Mouse (Mus musculus) embryonic facial prominence, embryonic 12.5 days (tissue): ENCODE measurements around the gene Sugp2. TPM values are rescaled to one million over a fixed set of nuclear protein-coding genes. Genes with fewer than 3 reads are reported as not detected.

Experiments used
- ATAC-seq: fragments of 200-750 bp; cut with Nextera tagmentation; 2 replicates; pipeline ENCODE4 v1.8.0; 2017; ENCODE audit not compliant: insufficient number of reproducible peaks, insufficient read depth, low FRiP score, low TSS enrichment
- H3K27ac ChIP-seq: fragments of 300-500 bp; sonication (generic); 2 replicates; pipeline ENCODE4 v1.5.1; 2016; ENCODE audit warnings: mild to moderate bottlenecking
- H3K27me3 ChIP-seq: fragments of 300-500 bp; sonication (generic); 2 replicates; pipeline ENCODE4 v1.6.1; 2016; ENCODE audit warnings: mild to moderate bottlenecking, moderate library complexity
- H3K36me3 ChIP-seq: fragments of 300-500 bp; sonication (generic); 2 replicates; pipeline ENCODE4 v1.6.1; 2016; ENCODE audit warnings: mild to moderate bottlenecking
- H3K4me1 ChIP-seq: fragments of 300-500 bp; sonication (generic); 2 replicates; pipeline ENCODE4 v1.6.1; 2016
- H3K4me2 ChIP-seq: fragments of 300-500 bp; sonication (generic); replicated peaks from 2 replicates; pipeline ENCODE4 v1.6.1; 2016; ENCODE audit warnings: mild to moderate bottlenecking, moderate library complexity
- H3K4me3 ChIP-seq: fragments of 300-500 bp; sonication (generic); 2 replicates; pipeline ENCODE4 v1.5.1; 2016; ENCODE audit warnings: mild to moderate bottlenecking
- H3K9ac ChIP-seq: fragments of 300-500 bp; sonication (generic); 2 replicates; pipeline ENCODE4 v1.6.1; 2016; ENCODE audit warnings: mild to moderate bottlenecking, moderate library complexity
- H3K9me3 ChIP-seq: fragments of 300-500 bp; sonication (generic); 2 replicates; pipeline ENCODE4 v1.6.1; 2016; ENCODE audit warnings: mild to moderate bottlenecking, moderate library complexity
- WGBS: fragments of 180-500 bp; shearing (Covaris S2); methylation state at CpG from one replicate; pipeline ENCODE4 v1.1.7; 2016; 5-methylcytosine and 5-hydroxymethylcytosine counted together
- polyA plus RNA-seq: library from polyadenylated mRNA; unstranded; fragments of >200 nt; fragmentation: Nextera tagmentation; extraction: Ambion mirVana; gene quantifications from 2 replicates; pipeline ENCODE4 v1.2.1, GENCODE M21; 2016

The Sugp2 gene
- polyA plus RNA-seq, 1 experiment from 2014 or later, result 47.5 TPM

GRCm38 (mm10) chr8:70283136-70284077 is 49.4 kb downstream of the Sugp2 start:
- Histone ChIP-seq H3K9ac (peak overlapping the region; percentile 91), H3K4me1 (peaks cover 14% of the 10 kb centered on the region), H3K9me3 (no peaks in the 10 kb centered on the region; the same call in 1 of the 2 replicates), H3K27ac (peak overlapping the region; percentile 75), H3K36me3 (peaks cover 38% of the 10 kb centered on the region), H3K4me3 (peak overlapping the region; percentile 86), H3K4me2 (peak overlapping the region; percentile 86), H3K27me3 (no peaks in the 10 kb centered on the region)
- WGBS, result under 1% methylated on average over 55 of the region's 55 CpGs
- peak; percentile 62 for ATAC-seq

- peaks cover 14% of the 10 kb centered on the region for H3K4me1 ChIP-seq
- 82% methylated on average over 5 of the region's 5 CpGs for WGBS
- H3K4me3 ChIP-seq, result no peak overlapping the region
- H3K36me3 ChIP-seq, result peaks cover 48% of the 10 kb centered on the region
- H3K27ac ChIP-seq, result no peak overlapping the region
- H3K9ac ChIP-seq, result no peak overlapping the region
- H3K27me3 ChIP-seq, result no peaks in the 10 kb centered on the region
- H3K9me3 ChIP-seq, result no peaks in the 10 kb centered on the region; the same call in 1 of the 2 replicates
- no peak for ATAC-seq
- H3K4me2 ChIP-seq, result peak overlapping the region; percentile 86
Observed at GRCm38 (mm10) chr8:70284421-70284820, 50.4 kb downstream of the Sugp2 start.

- H3K4me3 ChIP-seq, result no peak overlapping the region
Observed at GRCm38 (mm10) chr8:70285304-70285703, 51.3 kb downstream of the Sugp2 start.

GRCm38 (mm10) chr8:70286737-70287136 is 52.7 kb downstream of the Sugp2 start:
- Histone ChIP-seq H3K27ac (no peak overlapping the region), H3K36me3 (peaks cover 70% of the 10 kb centered on the region), H3K4me1 (peaks cover 14% of the 10 kb centered on the region), H3K4me3 (no peak overlapping the region), H3K9me3 (no peaks in the 10 kb centered on the region; the same call in 1 of the 2 replicates), H3K9ac (no peak overlapping the region), H3K4me2 (no peak overlapping the region), H3K27me3 (no peaks in the 10 kb centered on the region)
- ATAC-seq, result no peak
- 88% methylated on average over 8 of the region's 8 CpGs for WGBS

More at GRCm38 (mm10) chr8:70285304-70285703, 51.3 kb downstream of the Sugp2 start:
- Histone ChIP-seq H3K4me1 (peaks cover 14% of the 10 kb centered on the region), H3K4me2 (no peak overlapping the region), H3K9me3 (no peaks in the 10 kb centered on the region; the same call in 1 of the 2 replicates), H3K27ac (no peak overlapping the region), H3K27me3 (no peaks in the 10 kb centered on the region), H3K36me3 (peaks cover 56% of the 10 kb centered on the region), H3K9ac (no peak overlapping the region)
- WGBS, result 97% methylated on average over 15 of the region's 15 CpGs
- no peak for ATAC-seq

GRCm38 (mm10) chr8:70293988-70294405 is 60.0 kb downstream of the Sugp2 start:
- Histone ChIP-seq H3K9me3 (no peaks in the 10 kb centered on the region), H3K9ac (no peak overlapping the region), H3K4me3 (no peak overlapping the region), H3K27ac (peak overlapping the region; percentile 42; the same call in 1 of the 2 replicates), H3K4me1 (no peaks in the 10 kb centered on the region), H3K27me3 (no peaks in the 10 kb centered on the region), H3K36me3 (peaks cover 94% of the 10 kb centered on the region), H3K4me2 (no peak overlapping the region)
- 61% methylated on average over 5 of the region's 5 CpGs for WGBS
- 0 out of 2 replicates have a peak, but pooled peaks have one; percentile 11 for ATAC-seq

- Histone ChIP-seq H3K27ac (no peak overlapping the region), H3K4me3 (no peak overlapping the region), H3K9me3 (no peaks in the 10 kb centered on the region), H3K4me1 (peaks cover 15% of the 10 kb centered on the region), H3K4me2 (peak overlapping the region; percentile 94), H3K36me3 (peaks cover 53% of the 10 kb centered on the region), H3K9ac (no peak overlapping the region), H3K27me3 (no peaks in the 10 kb centered on the region)
- 77% methylated on average over 3 of the region's 3 CpGs for WGBS
- ATAC-seq, result no peak
Observed at GRCm38 (mm10) chr8:70300881-70301280, 66.9 kb downstream of the Sugp2 start.

- H3K36me3 ChIP-seq, result peaks cover 50% of the 10 kb centered on the region
- H3K27me3 ChIP-seq, result no peaks in the 10 kb centered on the region
- peak within 1 kb of the TSS; percentile 94 for H3K4me2 ChIP-seq
Observed at GRCm38 (mm10) chr8:70302358-70302890, 68.4 kb downstream of the Sugp2 start, which contains the start of the genes Ddx49 and Cope. Gene Ddx49, minus strand, starts transcription at chr8:70302489. Gene Cope, plus strand, starts transcription at chr8:70302518.

GRCm38 (mm10) chr8:70302901-70303300 is 68.9 kb downstream of the Sugp2 start:
- peak overlapping the region; percentile 47 for H3K27ac ChIP-seq
- no peaks in the 10 kb centered on the region for H3K27me3 ChIP-seq
- peak overlapping the region; percentile 76 for H3K9ac ChIP-seq
- no peaks in the 10 kb centered on the region for H3K9me3 ChIP-seq
- peak overlapping the region; percentile 94 for H3K4me2 ChIP-seq
- ATAC-seq, result 0 out of 2 replicates have a peak, but pooled peaks have one; percentile 24
- H3K4me1 ChIP-seq, result peaks cover 15% of the 10 kb centered on the region
- H3K36me3 ChIP-seq, result peaks cover 50% of the 10 kb centered on the region
- 5% methylated on average over 16 of the region's 16 CpGs for WGBS
- H3K4me3 ChIP-seq, result peak overlapping the region; percentile 79

More at GRCm38 (mm10) chr8:70302358-70302890, 68.4 kb downstream of the Sugp2 start, which contains the start of the genes Ddx49 and Cope:
- ATAC-seq, result peak; percentile 83
- peaks cover 15% of the 10 kb centered on the region for H3K4me1 ChIP-seq
- peak within 1 kb of the TSS; percentile 79 for H3K4me3 ChIP-seq
- H3K27ac ChIP-seq, result peak within 1 kb of the TSS; percentile 47
- under 1% methylated on average over 40 of the region's 40 CpGs for WGBS
- peak within 1 kb of the TSS; percentile 76 for H3K9ac ChIP-seq
- no peaks in the 10 kb centered on the region for H3K9me3 ChIP-seq

GRCm38 (mm10) chr8:70309311-70309710 is 75.3 kb downstream of the Sugp2 start:
- ATAC-seq, result no peak
- 41% methylated on average over 2 of the region's 2 CpGs for WGBS

GRCm38 (mm10) chr8:70313399-70313798 is 79.4 kb downstream of the Sugp2 start:
- H3K9me3 ChIP-seq, result no peaks in the 10 kb centered on the region
- no peaks in the 10 kb centered on the region for H3K27me3 ChIP-seq
- no peak for ATAC-seq
- H3K9ac ChIP-seq, result no peak overlapping the region
- H3K27ac ChIP-seq, result no peak overlapping the region
- 93% methylated on average over 2 of the region's 2 CpGs for WGBS
- H3K4me3 ChIP-seq, result no peak overlapping the region
- peaks cover 27% of the 10 kb centered on the region for H3K4me1 ChIP-seq
- H3K4me2 ChIP-seq, result no peak overlapping the region
- H3K36me3 ChIP-seq, result peaks cover 39% of the 10 kb centered on the region

More at GRCm38 (mm10) chr8:70309311-70309710, 75.3 kb downstream of the Sugp2 start:
- no peak overlapping the region for H3K9ac ChIP-seq
- H3K4me2 ChIP-seq, result no peak overlapping the region
- peaks cover 77% of the 10 kb centered on the region for H3K36me3 ChIP-seq
- no peak overlapping the region for H3K27ac ChIP-seq
- no peaks in the 10 kb centered on the region for H3K27me3 ChIP-seq
- H3K9me3 ChIP-seq, result no peaks in the 10 kb centered on the region
- H3K4me1 ChIP-seq, result no peaks in the 10 kb centered on the region
- no peak overlapping the region for H3K4me3 ChIP-seq

- peak within 1 kb of the TSS; percentile 57 for H3K4me3 ChIP-seq
- H3K4me2 ChIP-seq, result peak within 1 kb of the TSS; percentile 68
- peaks cover 31% of the 10 kb centered on the region for H3K36me3 ChIP-seq
- no peaks in the 10 kb centered on the region for H3K27me3 ChIP-seq
- WGBS, result 2% methylated on average over 66 of the region's 66 CpGs
- peak within 1 kb of the TSS; percentile 83 for H3K27ac ChIP-seq
- H3K9me3 ChIP-seq, result no peaks in the 10 kb centered on the region
- H3K9ac ChIP-seq, result peak within 1 kb of the TSS; percentile 63
- peaks cover 27% of the 10 kb centered on the region for H3K4me1 ChIP-seq
- ATAC-seq, result peak; percentile 61
Observed at GRCm38 (mm10) chr8:70315624-70316510, 81.8 kb downstream of the Sugp2 start, which contains the start of gene Cers1. Gene Cers1, plus strand, starts transcription at chr8:70315775.
